Mouse (Mus musculus) stomach, postnatal 0 days (tissue): ENCODE results near the gene Pofut1.

ENCODE experiments used
- CTCF ChIP-seq: IDR thresholded peaks from 2 replicates; pipeline ENCODE4 v1.5.1; 2016; ENCODE audit warnings: antibody characterized with exemption, low read depth, mild to moderate bottlenecking, moderate library complexity
- EP300 ChIP-seq: optimal IDR thresholded peaks from 2 replicates; pipeline ENCODE3; 2016; ENCODE audit warnings: antibody characterized with exemption

DNA sequence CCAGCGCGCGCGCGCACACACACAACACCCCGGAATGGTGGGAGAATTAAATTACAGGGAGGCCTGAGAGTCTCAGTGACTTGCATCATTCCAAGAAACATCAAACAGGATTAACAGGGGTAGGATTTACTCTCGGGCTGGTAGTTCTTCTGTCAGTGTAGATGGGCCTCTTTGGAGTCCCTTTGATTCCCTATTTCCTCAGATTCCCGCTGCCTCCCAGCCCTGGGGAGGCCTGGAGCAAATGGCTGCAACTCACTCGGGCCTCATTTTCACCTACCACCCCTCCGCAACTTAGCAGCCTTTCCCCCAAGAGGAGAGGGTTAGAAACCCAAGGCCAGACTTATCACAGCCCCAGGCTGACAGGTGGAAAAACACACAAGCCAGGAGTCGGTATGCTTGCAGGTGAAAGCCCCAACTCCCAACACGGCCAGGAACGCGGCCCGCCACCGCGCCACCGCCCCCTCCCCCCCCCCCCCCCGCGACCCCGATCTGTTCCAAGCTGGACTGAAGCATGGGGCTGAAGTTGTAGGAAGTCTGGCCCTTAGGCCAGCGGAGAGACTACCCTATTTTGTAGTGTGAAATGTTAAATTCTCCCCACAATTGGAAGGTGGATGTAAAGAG, 1.4 kb upstream of the Pofut1 start:
- TF ChIP-seq EP300 (no peak), CTCF (no peak)
